Mouse (Mus musculus): ENCODE measurements around the gene Fam163a.
A peak's percentile ranks its signal among the peaks of the same experiment; 100 is the strongest.

DNA sequence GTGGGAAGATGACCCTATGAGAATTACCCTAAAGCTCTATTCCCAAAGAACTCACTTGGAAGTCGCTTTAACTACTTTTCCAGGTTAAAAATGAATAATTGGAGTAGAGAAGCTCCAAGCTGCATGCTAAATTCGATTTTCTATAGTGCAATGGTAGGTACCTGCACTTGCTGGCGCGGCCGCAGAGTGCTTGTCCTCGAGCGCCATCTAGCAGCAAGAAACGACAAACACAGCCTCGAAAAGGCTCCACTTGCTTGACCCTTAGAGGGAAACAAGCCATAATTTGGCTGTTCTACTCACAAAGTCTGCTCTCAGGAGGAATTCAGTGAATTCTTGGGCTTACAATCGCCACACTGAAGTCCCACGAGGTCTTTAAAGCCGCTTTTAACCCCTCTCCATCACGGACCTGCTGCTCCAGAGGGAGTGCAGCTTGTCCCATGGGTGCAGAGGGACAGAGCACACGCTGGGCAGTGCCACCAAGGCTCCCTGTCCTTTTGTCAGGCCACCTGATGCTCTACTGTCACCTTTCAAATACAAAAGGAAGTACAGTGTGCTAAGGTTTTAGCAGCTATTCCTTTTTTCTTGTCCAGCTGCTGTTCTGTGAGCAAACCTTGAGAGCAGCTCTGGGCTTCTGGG, 37.0 kb upstream of the Fam163a start:
- TF ChIP-seq POLR2A (IDR thresholded peaks at IDR 0.05; ENCODE audit: extremely low read depth, insufficient read depth, low read length) (no peak), CTCF (IDR thresholded peaks at IDR 0.05; ENCODE audit: low read depth, low read length) (peak; percentile 94)
